Mouse (Mus musculus): ENCODE measurements at regions not wholly inside any gene's neighbourhood (a gene's known extent, or its start where the extent isn't known, plus 50 kb on each side); places are given as distances from the start of the nearest gene placed in this dataset.

- TF ChIP-seq POLR2A (IDR thresholded peaks at IDR 0.05; ENCODE audit: borderline replicate concordance, low read depth, low read length): no peak
- no peak for TF ChIP-seq CTCF (IDR thresholded peaks at IDR 0.05; ENCODE audit: low read depth, low read length)
Observed at GRCm38 (mm10) chr3:148550716-148551115, 439.6 kb downstream of the Adgrl2 start.
